Mouse (Mus musculus) hindbrain, embryonic 10.5 days (tissue): ENCODE data around the gene Gm17651. TPM values are rescaled to one million over a fixed set of nuclear protein-coding genes. Genes with fewer than 3 reads are reported as not detected.

Source experiments
- DNase-seq: peaks from one replicate; pipeline ENCODE4 v3.0.0-alpha.2; 2017; ENCODE audit warnings: low spot score
- H3K27ac ChIP-seq: fragments of 300-500 bp; sonication (generic); 2 replicates; pipeline ENCODE4 v1.5.1; 2016; ENCODE audit warnings: mild to moderate bottlenecking, moderate library complexity
- H3K27me3 ChIP-seq: fragments of 300-500 bp; sonication (generic); 2 replicates; pipeline ENCODE4 v1.6.1; 2016; ENCODE audit warnings: mild to moderate bottlenecking; ENCODE audit not compliant: poor library complexity, insufficient read depth, severe bottlenecking
- H3K36me3 ChIP-seq: fragments of 300-500 bp; sonication (generic); 2 replicates; pipeline ENCODE4 v1.6.1; 2016; ENCODE audit warnings: mild to moderate bottlenecking, moderate library complexity
- H3K4me1 ChIP-seq: fragments of 300-500 bp; sonication (generic); replicated peaks from 2 replicates; pipeline ENCODE4 v1.6.1; 2016; ENCODE audit warnings: mild to moderate bottlenecking
- H3K4me3 ChIP-seq: fragments of 300-500 bp; sonication (generic); 2 replicates; pipeline ENCODE4 v1.5.1; 2016; ENCODE audit warnings: mild to moderate bottlenecking, moderate library complexity
- H3K9me3 ChIP-seq: fragments of 300-500 bp; sonication (generic); 2 replicates; pipeline ENCODE4 v1.6.1; 2016; ENCODE audit warnings: mild to moderate bottlenecking, moderate library complexity
- WGBS: fragments of 180-500 bp; shearing (Covaris S2); methylation state at CpG from one replicate; pipeline ENCODE4 v1.1.7; 2016; 5-methylcytosine and 5-hydroxymethylcytosine counted together
- polyA plus RNA-seq: library from polyadenylated mRNA; unstranded; fragments of >200 nt; fragmentation: Nextera tagmentation; extraction: Ambion mirVana; gene quantifications from 2 replicates; pipeline ENCODE4 v1.2.1, GENCODE M21; 2016

Gene Gm17651
- not detected in 2 replicates for polyA plus RNA-seq

GRCm38 (mm10) chr3:97674644-97675110 is at the start of gene Gm17651:
Gene Gm17651 (minus strand): TSS chr3:97674694.
- peaks cover 26% of the 10 kb centered on the region for H3K36me3 ChIP-seq
- DNase-seq = no peak
- WGBS = 89% methylated on average over 7 of the region's 7 CpGs
- peaks cover 3% of the 10 kb centered on the region for H3K27me3 ChIP-seq
- no peaks in the 10 kb centered on the region for H3K9me3 ChIP-seq
- H3K27ac ChIP-seq = no peak within 1 kb of the TSS
- no peaks in the 10 kb centered on the region for H3K4me1 ChIP-seq
- no peak within 1 kb of the TSS for H3K4me3 ChIP-seq

- Histone ChIP-seq H3K36me3 (no peaks in the 10 kb centered on the region), H3K27me3 (no peaks in the 10 kb centered on the region), H3K9me3 (peaks cover 17% of the 10 kb centered on the region; the same call in 1 of the 2 replicates), H3K27ac (no peak overlapping the region), H3K4me1 (no peaks in the 10 kb centered on the region), H3K4me3 (no peak overlapping the region)
- 86% methylated on average over 9 of the region's 9 CpGs for WGBS
- no peak for DNase-seq
These were observed 44.6 kb upstream of the Gm17651 start for GRCm38 (mm10) chr3:97719116-97719515.

- Histone ChIP-seq H3K27me3 (no peaks in the 10 kb centered on the region), H3K9me3 (no peaks in the 10 kb centered on the region), H3K36me3 (no peaks in the 10 kb centered on the region), H3K27ac (no peak overlapping the region), H3K4me1 (no peaks in the 10 kb centered on the region), H3K4me3 (no peak overlapping the region)
- DNase-seq = no peak
- WGBS = 83% methylated on average over 1 of the region's 1 CpGs
These were observed 41.4 kb upstream of the Gm17651 start for GRCm38 (mm10) chr3:97715922-97716321.

- WGBS = 61% methylated on average over 5 of the region's 5 CpGs
- H3K4me1 ChIP-seq = no peaks in the 10 kb centered on the region
- no peak overlapping the region for H3K4me3 ChIP-seq
- no peaks in the 10 kb centered on the region for H3K9me3 ChIP-seq
- no peaks in the 10 kb centered on the region for H3K36me3 ChIP-seq
- no peak for DNase-seq
- H3K27me3 ChIP-seq = no peaks in the 10 kb centered on the region
- H3K27ac ChIP-seq = no peak overlapping the region
These were observed 36.4 kb upstream of the Gm17651 start for GRCm38 (mm10) chr3:97710881-97711280.

- Histone ChIP-seq H3K9me3 (no peaks in the 10 kb centered on the region), H3K4me3 (no peak overlapping the region), H3K27ac (no peak overlapping the region), H3K4me1 (no peaks in the 10 kb centered on the region), H3K36me3 (no peaks in the 10 kb centered on the region), H3K27me3 (no peaks in the 10 kb centered on the region)
- WGBS = 90% methylated on average over 11 of the region's 11 CpGs
- no peak for DNase-seq
These were observed 35.6 kb upstream of the Gm17651 start for GRCm38 (mm10) chr3:97710134-97710533.

GRCm38 (mm10) chr3:97706561-97706960 is 32.1 kb upstream of the Gm17651 start:
- DNase-seq = no peak
- Histone ChIP-seq H3K36me3 (no peaks in the 10 kb centered on the region), H3K27me3 (no peaks in the 10 kb centered on the region), H3K4me1 (no peaks in the 10 kb centered on the region), H3K4me3 (no peak overlapping the region), H3K9me3 (no peaks in the 10 kb centered on the region), H3K27ac (no peak overlapping the region)
- 85% methylated on average over 4 of the region's 4 CpGs for WGBS

GRCm38 (mm10) chr3:97705508-97705907 is 31.0 kb upstream of the Gm17651 start:
- no peaks in the 10 kb centered on the region for H3K4me1 ChIP-seq
- no peaks in the 10 kb centered on the region for H3K27me3 ChIP-seq

GRCm38 (mm10) chr3:97702448-97703080 is 28.1 kb upstream of the Gm17651 start:
- WGBS = 91% methylated on average over 11 of the region's 11 CpGs
- no peaks in the 10 kb centered on the region for H3K36me3 ChIP-seq
- no peak overlapping the region for H3K4me3 ChIP-seq
- H3K9me3 ChIP-seq = no peaks in the 10 kb centered on the region
- no peaks in the 10 kb centered on the region for H3K4me1 ChIP-seq
- no peak for DNase-seq
- no peaks in the 10 kb centered on the region for H3K27me3 ChIP-seq
- H3K27ac ChIP-seq = no peak overlapping the region

More at GRCm38 (mm10) chr3:97705508-97705907, 31.0 kb upstream of the Gm17651 start:
- H3K4me3 ChIP-seq = no peak overlapping the region
- 86% methylated on average over 3 of the region's 3 CpGs for WGBS
- DNase-seq = no peak
- no peaks in the 10 kb centered on the region for H3K9me3 ChIP-seq
- no peaks in the 10 kb centered on the region for H3K36me3 ChIP-seq
- H3K27ac ChIP-seq = no peak overlapping the region

- Histone ChIP-seq H3K27me3 (no peaks in the 10 kb centered on the region), H3K4me1 (no peaks in the 10 kb centered on the region), H3K9me3 (no peaks in the 10 kb centered on the region), H3K4me3 (no peak overlapping the region), H3K36me3 (no peaks in the 10 kb centered on the region), H3K27ac (no peak overlapping the region)
- WGBS = 58% methylated on average over 3 of the region's 3 CpGs
- DNase-seq = no peak
These were observed 26.7 kb upstream of the Gm17651 start for GRCm38 (mm10) chr3:97701198-97701597.

GRCm38 (mm10) chr3:97699061-97699460 is 24.6 kb upstream of the Gm17651 start:
- 81% methylated on average over 3 of the region's 3 CpGs for WGBS
- no peaks in the 10 kb centered on the region for H3K36me3 ChIP-seq
- H3K9me3 ChIP-seq = no peaks in the 10 kb centered on the region
- DNase-seq = no peak
- H3K4me3 ChIP-seq = no peak overlapping the region
- no peaks in the 10 kb centered on the region for H3K4me1 ChIP-seq
- H3K27ac ChIP-seq = no peak overlapping the region
- no peaks in the 10 kb centered on the region for H3K27me3 ChIP-seq

GRCm38 (mm10) chr3:97697291-97697690 is 22.8 kb upstream of the Gm17651 start:
- 81% methylated on average over 9 of the region's 9 CpGs for WGBS
- Histone ChIP-seq H3K4me1 (0 out of 2 replicates have a peak, but pooled peaks cover 1% of the 10 kb centered on the region), H3K27me3 (no peaks in the 10 kb centered on the region), H3K4me3 (no peak overlapping the region), H3K36me3 (no peaks in the 10 kb centered on the region), H3K9me3 (no peaks in the 10 kb centered on the region), H3K27ac (no peak overlapping the region)
- DNase-seq = no peak

- Histone ChIP-seq H3K36me3 (no peaks in the 10 kb centered on the region), H3K27me3 (no peaks in the 10 kb centered on the region), H3K4me1 (peaks cover 5% of the 10 kb centered on the region), H3K27ac (no peak overlapping the region), H3K4me3 (no peak overlapping the region), H3K9me3 (no peaks in the 10 kb centered on the region)
- 86% methylated on average over 9 of the region's 9 CpGs for WGBS
- DNase-seq = no peak
These were observed 22.4 kb upstream of the Gm17651 start for GRCm38 (mm10) chr3:97696866-97697265.

GRCm38 (mm10) chr3:97693806-97694205 is 19.3 kb upstream of the Gm17651 start:
- Histone ChIP-seq H3K36me3 (no peaks in the 10 kb centered on the region), H3K27ac (no peak overlapping the region), H3K4me3 (no peak overlapping the region), H3K9me3 (no peaks in the 10 kb centered on the region), H3K27me3 (no peaks in the 10 kb centered on the region), H3K4me1 (peaks cover 20% of the 10 kb centered on the region)
- no peak for DNase-seq
- 86% methylated on average over 6 of the region's 6 CpGs for WGBS
